Mouse (Mus musculus): ENCODE results near the gene Stat3. TPM values are rescaled to one million over a fixed set of nuclear protein-coding genes. Genes with fewer than 3 reads are reported as not detected.

Gene Stat3
- polyA plus RNA-seq, 1 experiment from 2014 or later: 36.5 TPM

DNA sequence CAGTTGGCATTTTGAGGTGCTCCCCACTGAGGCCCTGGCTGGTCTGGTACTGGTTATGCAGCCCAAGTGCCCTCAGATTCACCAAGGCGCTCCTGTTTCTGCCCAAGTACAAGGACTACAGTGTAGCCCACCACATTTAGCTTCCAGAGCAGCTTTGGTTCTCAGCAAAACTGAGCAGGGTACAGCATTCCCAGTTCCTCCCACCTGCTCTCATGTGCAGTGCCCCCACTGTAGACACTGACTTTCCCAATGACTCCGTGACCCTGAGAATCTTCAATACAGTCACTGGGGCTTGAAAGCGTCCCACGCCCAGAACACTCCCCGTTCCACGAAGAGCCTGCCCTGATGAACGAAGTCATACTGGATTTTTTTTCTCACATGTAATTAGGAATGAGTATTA lies 8.7 kb downstream of the Stat3 start:
- TF ChIP-seq CTCF (IDR thresholded peaks at IDR 0.05; ENCODE audit: low read depth): no peak
- no peaks in the 10 kb centered on the region for H3K9me3 ChIP-seq (ENCODE audit: low read depth, low read length)
- no peak for ATAC-seq (ENCODE audit: insufficient read depth)
- H3K36me3 ChIP-seq (ENCODE audit: insufficient read depth): no peaks in the 10 kb centered on the region
- no peaks in the 10 kb centered on the region; the same call in 1 of the 2 replicates for H3K4me1 ChIP-seq (ENCODE audit: insufficient read depth)
- whole genome bisulfite sequencing: 76% methylated on average over 7 of the region's 7 CpGs
- no peak for DNase-seq
- no peak overlapping the region for H3K4me2 ChIP-seq
- H3K27me3 ChIP-seq (ENCODE audit: insufficient read depth, low read length): no peaks in the 10 kb centered on the region
- H3K27ac ChIP-seq (ENCODE audit: low read depth): no peak overlapping the region
- no peak overlapping the region for H3K9ac ChIP-seq
- no peak overlapping the region for H3K4me3 ChIP-seq (ENCODE audit: low read depth, low read length)

- ATAC-seq (ENCODE audit: insufficient read depth): no peak
- TF ChIP-seq CTCF (IDR thresholded peaks at IDR 0.05; ENCODE audit: low read depth): no peak
- no peak overlapping the region for H3K4me3 ChIP-seq (ENCODE audit: low read depth, low read length)
- no peaks in the 10 kb centered on the region; the same call in 1 of the 2 replicates for H3K4me1 ChIP-seq (ENCODE audit: insufficient read depth)
- no peaks in the 10 kb centered on the region for H3K9me3 ChIP-seq (ENCODE audit: low read depth, low read length)
- DNase-seq: no peak
- H3K27ac ChIP-seq (ENCODE audit: low read depth): no peak overlapping the region
- WGBS: 83% methylated on average over 3 of the region's 3 CpGs
- H3K36me3 ChIP-seq (ENCODE audit: insufficient read depth): no peaks in the 10 kb centered on the region
- H3K9ac ChIP-seq: no peak overlapping the region
- no peaks in the 10 kb centered on the region for H3K27me3 ChIP-seq (ENCODE audit: insufficient read depth, low read length)
- H3K4me2 ChIP-seq: no peak overlapping the region
These were observed 12.0 kb downstream of the Stat3 start for GRCm38 (mm10) chr11:100927386-100927785.

DNA sequence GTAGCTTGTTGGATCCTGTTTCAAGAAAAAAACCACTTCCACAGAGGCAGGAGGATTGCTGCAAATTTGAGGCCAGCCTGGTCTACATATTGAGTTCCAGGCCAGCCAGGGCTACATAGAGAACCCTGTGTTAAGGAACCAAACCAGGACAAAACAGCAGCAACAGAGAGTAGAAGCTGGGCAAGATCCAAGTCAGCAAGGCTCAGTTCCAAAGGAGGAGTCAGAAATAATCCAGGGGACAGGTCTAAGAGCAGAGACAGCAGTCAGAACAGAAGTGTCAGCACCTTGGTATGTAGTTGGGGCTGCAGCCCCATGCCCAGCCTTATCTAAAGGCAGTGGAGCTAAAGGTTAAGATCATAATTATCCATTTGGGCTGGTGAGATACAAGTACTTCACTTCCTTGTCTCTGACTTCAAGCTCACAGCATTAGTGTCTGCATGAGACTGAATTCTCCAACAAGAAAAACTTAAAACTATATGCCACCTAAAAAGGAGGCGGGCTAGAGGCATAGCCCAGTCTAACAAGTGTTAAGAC lies 14.9 kb downstream of the Stat3 start:
- DNase-seq (no peak), ATAC-seq (ENCODE audit: insufficient read depth) (no peak)
- Histone ChIP-seq H3K9me3 (ENCODE audit: low read depth, low read length) (no peaks in the 10 kb centered on the region), H3K36me3 (ENCODE audit: insufficient read depth) (no peaks in the 10 kb centered on the region), H3K27me3 (ENCODE audit: insufficient read depth, low read length) (no peaks in the 10 kb centered on the region), H3K9ac (no peak overlapping the region), H3K4me2 (no peak overlapping the region), H3K4me3 (ENCODE audit: low read depth, low read length) (no peak overlapping the region), H3K27ac (ENCODE audit: low read depth) (no peak overlapping the region), H3K4me1 (ENCODE audit: insufficient read depth) (no peaks in the 10 kb centered on the region)
- no peak for TF ChIP-seq CTCF (IDR thresholded peaks at IDR 0.05; ENCODE audit: low read depth)
- whole genome bisulfite sequencing: 92% methylated on average over 1 of the region's 1 CpGs

DNA sequence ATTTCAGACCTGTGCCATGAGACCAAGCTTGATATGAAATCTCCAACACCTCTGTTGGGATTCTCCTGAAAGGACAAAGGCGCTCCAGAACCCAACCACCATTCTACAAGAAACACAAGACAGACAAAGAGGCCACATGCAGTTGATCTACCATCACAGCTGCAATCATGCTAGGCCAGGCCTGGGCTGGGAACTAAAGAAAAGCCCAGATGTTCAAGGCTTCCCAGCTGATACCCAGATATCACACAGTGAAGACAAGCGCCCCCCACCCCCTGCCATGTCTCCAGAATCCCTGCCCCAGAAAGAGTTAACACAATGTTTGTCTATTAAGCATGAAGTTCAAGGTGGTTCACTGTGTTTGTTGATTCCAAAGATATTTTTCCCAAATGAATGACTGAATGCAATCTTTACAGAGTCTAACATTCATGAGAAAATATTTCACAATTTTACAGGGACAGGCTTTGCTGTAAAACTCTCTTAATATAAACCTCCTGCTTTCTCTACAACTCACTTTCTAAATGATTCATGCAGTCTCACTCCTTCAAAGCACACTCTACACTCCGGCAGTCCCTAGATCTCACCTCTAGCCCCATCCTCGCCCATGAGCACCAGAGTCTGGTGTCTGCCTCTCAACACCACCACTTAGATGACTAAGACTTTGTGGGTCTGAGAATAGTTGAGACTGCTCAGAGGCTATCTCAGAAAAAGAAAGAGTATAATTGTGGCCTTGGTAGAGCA lies 18.3 kb downstream of the Stat3 start:
- Histone ChIP-seq H3K9me3 (ENCODE audit: low read depth, low read length) (no peaks in the 10 kb centered on the region), H3K4me1 (ENCODE audit: insufficient read depth) (no peaks in the 10 kb centered on the region), H3K36me3 (ENCODE audit: insufficient read depth) (no peaks in the 10 kb centered on the region), H3K27ac (ENCODE audit: low read depth) (no peak overlapping the region), H3K4me2 (no peak overlapping the region), H3K4me3 (ENCODE audit: low read depth, low read length) (no peak overlapping the region), H3K9ac (no peak overlapping the region), H3K27me3 (ENCODE audit: insufficient read depth, low read length) (no peaks in the 10 kb centered on the region)
- 75% methylated on average over 4 of the region's 4 CpGs for WGBS
- no peak for ATAC-seq (ENCODE audit: insufficient read depth)
- DNase-seq: no peak
- no peak for TF ChIP-seq CTCF (IDR thresholded peaks at IDR 0.05; ENCODE audit: low read depth)

- no peaks in the 10 kb centered on the region for H3K27me3 ChIP-seq (ENCODE audit: insufficient read depth, low read length)
- H3K9ac ChIP-seq: no peak overlapping the region
- no peaks in the 10 kb centered on the region for H3K36me3 ChIP-seq (ENCODE audit: insufficient read depth)
- no peak overlapping the region for H3K27ac ChIP-seq (ENCODE audit: low read depth)
- H3K4me1 ChIP-seq (ENCODE audit: insufficient read depth): no peaks in the 10 kb centered on the region
- H3K9me3 ChIP-seq (ENCODE audit: low read depth, low read length): no peaks in the 10 kb centered on the region
- no peak for ATAC-seq (ENCODE audit: insufficient read depth)
- no peak overlapping the region for H3K4me3 ChIP-seq (ENCODE audit: low read depth, low read length)
- WGBS: 89% methylated on average over 5 of the region's 5 CpGs
- no peak for TF ChIP-seq CTCF (IDR thresholded peaks at IDR 0.05; ENCODE audit: low read depth)
- H3K4me2 ChIP-seq: no peak overlapping the region
- no peak for DNase-seq
These were observed 21.3 kb downstream of the Stat3 start for GRCm38 (mm10) chr11:100918007-100918406.

DNA sequence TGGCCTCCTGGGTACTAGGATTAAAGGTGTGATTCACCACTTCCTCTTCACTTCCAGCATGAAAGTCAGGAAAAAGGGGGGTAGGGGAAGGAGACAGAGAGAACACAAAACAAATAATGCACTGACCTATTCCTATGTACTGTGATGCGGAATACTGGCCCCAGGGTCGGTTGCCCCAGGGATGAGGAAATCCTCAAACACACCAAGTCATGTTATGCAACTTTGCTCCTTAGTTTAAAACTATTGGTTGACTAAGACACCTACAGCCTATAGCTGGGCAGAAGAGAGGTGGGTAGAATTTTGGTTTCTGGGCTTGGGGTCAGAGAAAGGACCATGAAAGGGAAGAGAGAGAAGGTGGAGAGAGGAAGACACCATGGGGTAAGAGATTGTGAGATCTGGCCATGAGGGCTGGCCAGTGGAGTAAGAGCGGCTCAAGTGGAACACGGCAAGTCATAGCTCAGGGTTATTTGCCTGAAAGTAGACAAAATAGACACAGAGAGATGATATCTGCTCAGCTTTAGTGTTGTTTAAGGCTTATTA lies 22.8 kb downstream of the Stat3 start:
- no peak for TF ChIP-seq CTCF (IDR thresholded peaks at IDR 0.05; ENCODE audit: low read depth)
- Histone ChIP-seq H3K4me3 (ENCODE audit: low read depth, low read length) (no peak overlapping the region), H3K36me3 (ENCODE audit: insufficient read depth) (no peaks in the 10 kb centered on the region), H3K4me1 (ENCODE audit: insufficient read depth) (no peaks in the 10 kb centered on the region), H3K4me2 (no peak overlapping the region), H3K27ac (ENCODE audit: low read depth) (no peak overlapping the region), H3K9ac (no peak overlapping the region), H3K27me3 (ENCODE audit: insufficient read depth, low read length) (no peaks in the 10 kb centered on the region), H3K9me3 (ENCODE audit: low read depth, low read length) (no peaks in the 10 kb centered on the region)
- ATAC-seq (ENCODE audit: insufficient read depth) (no peak), DNase-seq (no peak)
- 84% methylated on average over 4 of the region's 4 CpGs for WGBS

- no peaks in the 10 kb centered on the region for H3K27me3 ChIP-seq (ENCODE audit: insufficient read depth, low read length)
- no peaks in the 10 kb centered on the region for H3K4me1 ChIP-seq (ENCODE audit: insufficient read depth)
- no peak overlapping the region for H3K9ac ChIP-seq
- WGBS: 82% methylated on average over 3 of the region's 3 CpGs
- no peak overlapping the region for H3K27ac ChIP-seq (ENCODE audit: low read depth)
- H3K4me3 ChIP-seq (ENCODE audit: low read depth, low read length): no peak overlapping the region
- TF ChIP-seq CTCF (IDR thresholded peaks at IDR 0.05; ENCODE audit: low read depth): no peak
- no peaks in the 10 kb centered on the region for H3K9me3 ChIP-seq (ENCODE audit: low read depth, low read length)
- DNase-seq (no peak), ATAC-seq (ENCODE audit: insufficient read depth) (no peak)
- H3K36me3 ChIP-seq (ENCODE audit: insufficient read depth): no peaks in the 10 kb centered on the region
- H3K4me2 ChIP-seq: no peak overlapping the region
These were observed 24.3 kb downstream of the Stat3 start for GRCm38 (mm10) chr11:100915063-100915462.

Measured in lung, embryonic 14.5 days (tissue).